Mouse (Mus musculus) lung, embryonic 15.5 days (tissue): Measurements from ENCODE around the gene Mrgpre. TPM values are rescaled to one million over a fixed set of nuclear protein-coding genes. Genes with fewer than 3 reads are reported as not detected.

ENCODE experiments used
- ATAC-seq: fragments of 200-750 bp; cut with Nextera tagmentation; 2 replicates; pipeline ENCODE4 v1.8.0; 2017; ENCODE audit warnings: moderate number of reproducible peaks, borderline replicate concordance; ENCODE audit not compliant: low FRiP score, low TSS enrichment; ENCODE audit errors: extremely low read depth
- H3K27ac ChIP-seq: fragments of 300-500 bp; sonication (generic); 2 replicates; pipeline ENCODE4 v1.5.1; 2015; ENCODE audit warnings: moderate library complexity, mild to moderate bottlenecking, inconsistent platforms
- H3K27me3 ChIP-seq: fragments of 300-500 bp; sonication (generic); 2 replicates; pipeline ENCODE4 v1.6.1; 2015; ENCODE audit warnings: inconsistent platforms
- H3K36me3 ChIP-seq: fragments of 300-500 bp; sonication (generic); 2 replicates; pipeline ENCODE4 v1.6.1; 2015; ENCODE audit warnings: inconsistent platforms
- H3K4me1 ChIP-seq: fragments of 300-500 bp; sonication (generic); 2 replicates; pipeline ENCODE4 v1.6.1; 2015; ENCODE audit warnings: inconsistent platforms
- H3K4me2 ChIP-seq: fragments of 300-500 bp; sonication (generic); 2 replicates; pipeline ENCODE4 v1.6.1; 2015; ENCODE audit warnings: inconsistent platforms, mild to moderate bottlenecking, moderate library complexity
- H3K4me3 ChIP-seq: fragments of 300-500 bp; sonication (generic); 2 replicates; pipeline ENCODE4 v1.5.1; 2015; ENCODE audit warnings: mild to moderate bottlenecking, inconsistent platforms
- H3K9ac ChIP-seq: fragments of 300-500 bp; sonication (generic); 2 replicates; pipeline ENCODE4 v1.6.1; 2015; ENCODE audit warnings: inconsistent platforms
- H3K9me3 ChIP-seq: fragments of 300-500 bp; sonication (generic); 2 replicates; pipeline ENCODE4 v1.6.1; 2016; ENCODE audit warnings: inconsistent platforms
- WGBS: fragments of 180-500 bp; shearing (Covaris S2); methylation state at CpG from one replicate; pipeline ENCODE4 v1.1.7; 2015; 5-methylcytosine and 5-hydroxymethylcytosine counted together
- polyA plus RNA-seq: library from polyadenylated mRNA; unstranded; fragments of >200 nt; fragmentation: Nextera tagmentation; extraction: Ambion mirVana; gene quantifications from 2 replicates; pipeline ENCODE4 v1.2.1, GENCODE M21; 2015

Mrgpre gene
- polyA plus RNA-seq, 1 experiment from 2014 or later = 1.1 TPM

GRCm38 (mm10) chr7:143752606-143753005, 31.7 kb downstream of the Mrgpre start:
- Histone ChIP-seq H3K27me3 (peaks cover 13% of the 10 kb centered on the region), H3K4me1 (peaks cover 20% of the 10 kb centered on the region), H3K9ac (no peak overlapping the region), H3K9me3 (no peaks in the 10 kb centered on the region), H3K36me3 (no peaks in the 10 kb centered on the region), H3K4me2 (no peak overlapping the region), H3K4me3 (no peak overlapping the region), H3K27ac (no peak overlapping the region)
- no peak for ATAC-seq
- 70% methylated on average over 3 of the region's 3 CpGs for WGBS

DNA sequence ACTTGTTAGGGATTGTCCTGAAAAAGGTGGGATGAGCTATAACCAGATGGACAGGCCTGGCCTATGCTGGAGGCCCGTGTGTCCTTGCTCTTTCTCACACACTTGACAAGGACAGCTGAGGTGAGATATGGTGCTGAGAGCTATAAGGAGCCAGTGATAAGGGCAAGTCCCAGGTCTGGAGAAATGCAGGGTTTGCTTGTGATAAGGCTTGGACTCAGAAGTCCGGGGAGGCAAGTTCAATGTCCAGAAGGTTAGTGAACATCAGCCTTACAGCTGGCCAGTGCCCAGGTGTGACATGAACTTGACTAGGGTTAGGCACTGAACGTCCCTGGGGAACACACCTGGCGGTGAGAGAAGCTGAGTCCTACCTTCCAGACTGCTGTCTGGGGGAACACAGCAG, 32.2 kb downstream of the Mrgpre start:
- H3K27me3 ChIP-seq = peaks cover 13% of the 10 kb centered on the region
- no peaks in the 10 kb centered on the region for H3K36me3 ChIP-seq
- no peak overlapping the region for H3K27ac ChIP-seq
- H3K9me3 ChIP-seq = no peaks in the 10 kb centered on the region
- H3K4me3 ChIP-seq = no peak overlapping the region
- H3K9ac ChIP-seq = no peak overlapping the region
- 56% methylated on average over 4 of the region's 4 CpGs for WGBS
- peaks cover 15% of the 10 kb centered on the region for H3K4me1 ChIP-seq
- ATAC-seq = no peak
- no peak overlapping the region for H3K4me2 ChIP-seq

- no peak overlapping the region for H3K9ac ChIP-seq
- H3K9me3 ChIP-seq = no peaks in the 10 kb centered on the region
- no peak overlapping the region for H3K27ac ChIP-seq
- H3K27me3 ChIP-seq = peaks cover 13% of the 10 kb centered on the region
- no peak overlapping the region for H3K4me3 ChIP-seq
- 69% methylated on average over 1 of the region's 1 CpGs for WGBS
- peaks cover 8% of the 10 kb centered on the region; the same call in 1 of the 2 replicates for H3K4me1 ChIP-seq
- no peaks in the 10 kb centered on the region for H3K36me3 ChIP-seq
- H3K4me2 ChIP-seq = no peak overlapping the region
- no peak for ATAC-seq
Measured at GRCm38 (mm10) chr7:143751380-143751779, 32.9 kb downstream of the Mrgpre start.

- no peak overlapping the region for H3K4me3 ChIP-seq
- 61% methylated on average over 3 of the region's 3 CpGs for whole genome bisulfite sequencing
- H3K9ac ChIP-seq = no peak overlapping the region
- ATAC-seq = no peak
- H3K4me2 ChIP-seq = no peak overlapping the region
- H3K27me3 ChIP-seq = no peaks in the 10 kb centered on the region
- H3K27ac ChIP-seq = no peak overlapping the region
- peaks cover 7% of the 10 kb centered on the region; the same call in 1 of the 2 replicates for H3K4me1 ChIP-seq
- no peaks in the 10 kb centered on the region for H3K36me3 ChIP-seq
- H3K9me3 ChIP-seq = no peaks in the 10 kb centered on the region
Measured at GRCm38 (mm10) chr7:143749045-143749444, 35.3 kb downstream of the Mrgpre start.

- peak overlapping the region; percentile 46 for H3K4me2 ChIP-seq
- no peaks in the 10 kb centered on the region for H3K9me3 ChIP-seq
- H3K4me3 ChIP-seq = peak overlapping the region; percentile 19
- H3K4me1 ChIP-seq = peaks cover 7% of the 10 kb centered on the region; the same call in 1 of the 2 replicates
- H3K36me3 ChIP-seq = no peaks in the 10 kb centered on the region
- 3% methylated on average over 16 of the region's 16 CpGs for WGBS
- H3K9ac ChIP-seq = no peak overlapping the region
- ATAC-seq = peak; percentile 73; the same call in 1 of the 2 replicates
- no peak overlapping the region for H3K27ac ChIP-seq
- H3K27me3 ChIP-seq = no peaks in the 10 kb centered on the region
Measured at GRCm38 (mm10) chr7:143748041-143748868, 36.0 kb downstream of the Mrgpre start.

DNA sequence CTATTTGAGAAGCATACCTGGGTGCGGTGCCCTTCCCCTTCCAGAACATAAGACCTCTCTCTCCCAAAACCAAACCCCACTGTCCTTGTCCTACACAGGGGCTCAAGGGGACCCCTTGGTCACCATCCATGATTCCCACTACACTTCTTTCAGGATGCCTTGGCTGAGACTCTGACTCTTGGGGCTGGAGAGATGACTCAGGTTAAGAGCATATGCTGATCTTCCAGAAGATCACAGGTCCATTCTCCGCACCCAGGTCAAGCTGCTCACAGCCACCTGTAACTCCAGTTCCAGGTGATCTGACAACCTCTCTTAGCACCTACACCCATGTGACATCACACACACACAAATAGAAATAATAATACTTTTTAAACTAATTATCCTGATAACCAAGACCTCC, 43.6 kb downstream of the Mrgpre start:
- peak overlapping the region; percentile 92; the same call in 1 of the 2 replicates for H3K27ac ChIP-seq
- H3K9me3 ChIP-seq = no peaks in the 10 kb centered on the region
- H3K4me2 ChIP-seq = peak overlapping the region; percentile 86
- peaks cover 36% of the 10 kb centered on the region for H3K4me1 ChIP-seq
- peak overlapping the region; percentile 67 for H3K4me3 ChIP-seq
- H3K27me3 ChIP-seq = no peaks in the 10 kb centered on the region
- ATAC-seq = no peak; the same call in 1 of the 2 replicates
- WGBS = 16% methylated on average over 2 of the region's 2 CpGs
- H3K9ac ChIP-seq = peak overlapping the region; percentile 83
- no peaks in the 10 kb centered on the region for H3K36me3 ChIP-seq

GRCm38 (mm10) chr7:143739511-143740461, 44.5 kb downstream of the Mrgpre start:
- H3K9me3 ChIP-seq = no peaks in the 10 kb centered on the region
- WGBS = 1% methylated on average over 38 of the region's 38 CpGs
- peak; percentile 95 for ATAC-seq
- H3K4me2 ChIP-seq = peak overlapping the region; percentile 86
- peak overlapping the region; percentile 83 for H3K9ac ChIP-seq
- H3K4me3 ChIP-seq = peak overlapping the region; percentile 67
- no peaks in the 10 kb centered on the region for H3K36me3 ChIP-seq
- H3K27me3 ChIP-seq = no peaks in the 10 kb centered on the region
- H3K27ac ChIP-seq = peak overlapping the region; percentile 92
- H3K4me1 ChIP-seq = peaks cover 36% of the 10 kb centered on the region

- Histone ChIP-seq H3K4me1 (peaks cover 36% of the 10 kb centered on the region), H3K36me3 (no peaks in the 10 kb centered on the region), H3K27ac (peak overlapping the region; percentile 92), H3K9ac (peak overlapping the region; percentile 83; the same call in 1 of the 2 replicates), H3K4me3 (peak overlapping the region; percentile 67), H3K27me3 (no peaks in the 10 kb centered on the region), H3K4me2 (peak overlapping the region; percentile 86), H3K9me3 (no peaks in the 10 kb centered on the region)
- ATAC-seq = no peak
- whole genome bisulfite sequencing = 12% methylated on average over 5 of the region's 5 CpGs
Measured at GRCm38 (mm10) chr7:143738601-143739006, 45.7 kb downstream of the Mrgpre start.

- H3K9me3 ChIP-seq = no peaks in the 10 kb centered on the region
- H3K36me3 ChIP-seq = peaks cover 2% of the 10 kb centered on the region; the same call in 1 of the 2 replicates
- H3K4me3 ChIP-seq = peak overlapping the region; percentile 67
- WGBS = 50% methylated on average over 6 of the region's 6 CpGs
- H3K27ac ChIP-seq = peak overlapping the region; percentile 92
- H3K4me2 ChIP-seq = peak overlapping the region; percentile 86
- ATAC-seq = no peak
- peaks cover 36% of the 10 kb centered on the region for H3K4me1 ChIP-seq
- no peaks in the 10 kb centered on the region for H3K27me3 ChIP-seq
- H3K9ac ChIP-seq = peak overlapping the region; percentile 83; the same call in 1 of the 2 replicates
Measured at GRCm38 (mm10) chr7:143738194-143738593, 46.1 kb downstream of the Mrgpre start.

GRCm38 (mm10) chr7:143733746-143734145, 50.6 kb downstream of the Mrgpre start:
- WGBS = 84% methylated on average over 4 of the region's 4 CpGs
- peaks cover 21% of the 10 kb centered on the region for H3K4me1 ChIP-seq

DNA sequence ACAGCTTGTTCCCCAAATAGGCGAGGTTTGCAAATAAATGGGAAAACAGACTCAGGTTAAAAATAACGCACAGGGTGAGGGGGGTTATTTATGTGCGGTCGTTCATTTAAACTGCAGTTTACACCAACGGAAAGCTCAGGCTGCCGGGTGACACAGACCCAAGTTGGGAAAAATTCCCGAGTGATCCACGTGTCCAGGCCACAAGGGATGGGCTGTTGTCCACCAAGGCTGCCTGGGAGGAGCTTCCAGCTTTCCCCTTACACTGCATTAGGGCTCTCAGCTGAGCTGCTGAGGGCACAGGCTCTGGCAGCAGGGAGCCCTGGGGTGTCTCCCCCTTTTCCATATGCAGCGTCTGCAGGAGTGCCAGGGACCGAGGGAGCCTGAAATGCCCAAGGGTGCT, 54.4 kb downstream of the Mrgpre start:
- 68% methylated on average over 10 of the region's 10 CpGs for WGBS
- H3K27me3 ChIP-seq = no peaks in the 10 kb centered on the region
- peaks cover 10% of the 10 kb centered on the region for H3K4me1 ChIP-seq
- no peak for ATAC-seq
- H3K4me3 ChIP-seq = no peak overlapping the region
- no peak overlapping the region for H3K4me2 ChIP-seq
- no peak overlapping the region for H3K27ac ChIP-seq
- no peaks in the 10 kb centered on the region for H3K9me3 ChIP-seq
- no peak overlapping the region for H3K9ac ChIP-seq
- H3K36me3 ChIP-seq = peaks cover 8% of the 10 kb centered on the region; the same call in 1 of the 2 replicates

More at GRCm38 (mm10) chr7:143733746-143734145, 50.6 kb downstream of the Mrgpre start:
- peaks cover 8% of the 10 kb centered on the region; the same call in 1 of the 2 replicates for H3K36me3 ChIP-seq
- H3K27me3 ChIP-seq = no peaks in the 10 kb centered on the region
- H3K4me3 ChIP-seq = no peak overlapping the region
- H3K9me3 ChIP-seq = no peaks in the 10 kb centered on the region
- no peak for ATAC-seq
- H3K9ac ChIP-seq = no peak overlapping the region
- no peak overlapping the region for H3K4me2 ChIP-seq
- no peak overlapping the region for H3K27ac ChIP-seq
